Mouse (Mus musculus) midbrain, embryonic 15.5 days (tissue): Measurements from ENCODE around the gene Cspg4. TPM values are rescaled to one million over a fixed set of nuclear protein-coding genes. Genes with fewer than 3 reads are reported as not detected.
A peak's percentile ranks its signal among the peaks of the same experiment; 100 is the strongest.
"Not testable (repeated sequence)": the region's sequence is repeated elsewhere in the genome, so short reads cannot be mapped to it uniquely, and the experiment has no call there.

Experiments
- ATAC-seq: fragments of 200-750 bp; cut with Nextera tagmentation; replicated peaks from 2 replicates; pipeline ENCODE4 v1.8.0; 2017; ENCODE audit warnings: moderate TSS enrichment
- H3K27ac ChIP-seq: fragments of 300-500 bp; sonication (generic); 2 replicates; pipeline ENCODE4 v1.5.1; 2015; ENCODE audit warnings: mild to moderate bottlenecking, inconsistent platforms
- H3K27me3 ChIP-seq: fragments of 300-500 bp; sonication (generic); replicated peaks from 2 replicates; pipeline ENCODE4 v1.6.1; 2015; ENCODE audit warnings: inconsistent platforms
- H3K36me3 ChIP-seq: fragments of 300-500 bp; sonication (generic); replicated peaks from 2 replicates; pipeline ENCODE4 v1.6.1; 2015; ENCODE audit warnings: inconsistent platforms
- H3K4me1 ChIP-seq: fragments of 300-500 bp; sonication (generic); 2 replicates; pipeline ENCODE4 v1.6.1; 2015; ENCODE audit warnings: inconsistent platforms
- H3K4me2 ChIP-seq: fragments of 300-500 bp; sonication (generic); 2 replicates; pipeline ENCODE4 v1.6.1; 2015; ENCODE audit warnings: inconsistent platforms, mild to moderate bottlenecking, moderate library complexity
- H3K4me3 ChIP-seq: fragments of 300-500 bp; sonication (generic); 2 replicates; pipeline ENCODE4 v1.5.1; 2015; ENCODE audit warnings: mild to moderate bottlenecking, inconsistent platforms
- H3K9ac ChIP-seq: fragments of 300-500 bp; sonication (generic); 2 replicates; pipeline ENCODE4 v1.6.1; 2015; ENCODE audit warnings: mild to moderate bottlenecking, inconsistent platforms
- H3K9me3 ChIP-seq: fragments of 300-500 bp; sonication (generic); 2 replicates; pipeline ENCODE4 v1.6.1; 2016; ENCODE audit warnings: inconsistent platforms
- WGBS: fragments of 180-500 bp; shearing (Covaris S2); methylation state at CpG from one replicate; pipeline ENCODE4 v1.1.7; 2015; ENCODE audit warnings: mixed read lengths; 5-methylcytosine and 5-hydroxymethylcytosine counted together
- polyA plus RNA-seq: library from polyadenylated mRNA; unstranded; fragments of >200 nt; fragmentation: Nextera tagmentation; extraction: Ambion mirVana; gene quantifications from 2 replicates; pipeline ENCODE4 v1.2.1, GENCODE M21; 2015

The Cspg4 gene
- polyA plus RNA-seq, 1 experiment from 2014 or later: 7.6 TPM

DNA sequence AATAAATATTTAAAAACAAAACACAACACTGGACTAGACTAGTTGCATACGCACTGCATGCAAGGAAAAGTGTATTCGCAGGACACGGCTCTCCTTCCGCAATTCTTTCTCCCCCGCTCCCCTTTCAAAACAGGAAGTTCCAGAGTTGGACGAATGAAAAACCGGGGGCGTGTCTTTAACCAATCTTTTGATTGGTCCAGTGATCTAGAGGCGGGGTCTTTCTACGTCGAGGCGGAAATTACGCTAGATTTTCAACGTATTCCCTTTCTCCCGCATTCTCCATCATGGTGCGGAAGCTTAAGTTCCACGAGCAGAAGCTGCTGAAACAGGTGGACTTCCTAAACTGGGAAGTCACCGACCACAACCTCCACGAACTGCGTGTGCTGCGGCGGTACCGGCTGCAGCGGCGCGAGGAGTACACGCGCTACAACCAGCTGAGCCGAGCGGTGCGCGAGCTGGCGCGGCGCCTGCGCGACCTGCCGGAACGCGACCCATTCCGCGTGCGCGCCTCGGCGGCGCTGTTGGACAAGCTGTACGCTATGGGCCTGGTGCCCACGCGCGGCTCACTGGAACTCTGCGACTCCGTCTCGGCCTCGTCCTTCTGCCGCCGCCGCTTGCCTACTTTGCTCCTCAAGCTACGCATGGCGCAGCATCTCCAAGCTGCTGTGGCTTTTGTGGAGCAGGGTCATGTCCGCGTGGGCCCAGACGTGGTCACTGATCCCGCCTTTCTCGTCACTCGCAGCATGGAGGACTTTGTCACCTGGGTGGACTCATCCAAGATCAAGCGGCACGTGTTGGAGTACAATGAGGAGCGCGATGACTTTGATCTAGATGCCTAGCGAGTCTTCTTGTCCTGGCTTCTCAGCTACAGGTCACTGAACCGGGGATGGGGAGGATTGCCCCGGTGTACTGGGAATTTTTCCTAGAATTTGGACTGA lies 72.7 kb downstream of the Cspg4 start, which contains the start of gene Imp3:
Gene Imp3 (plus strand): TSS at position 253 of the 938 bp plus-strand sequence.
- H3K36me3 ChIP-seq: no peaks in the 10 kb centered on the region
- H3K4me1 ChIP-seq: peaks cover 23% of the 10 kb centered on the region
- ATAC-seq: peak; percentile 96
- H3K27me3 ChIP-seq: no peaks in the 10 kb centered on the region
- peak within 1 kb of the TSS; percentile 95 for H3K27ac ChIP-seq
- peak within 1 kb of the TSS; percentile 90 for H3K4me2 ChIP-seq
- no peaks in the 10 kb centered on the region for H3K9me3 ChIP-seq
- H3K4me3 ChIP-seq: peak within 1 kb of the TSS; percentile 97
- WGBS: under 1% methylated on average over 73 of the region's 73 CpGs
- H3K9ac ChIP-seq: peak within 1 kb of the TSS; percentile 87

GRCm38 (mm10) chr9:56938374-56938773 lies 73.5 kb downstream of the Cspg4 start:
- ATAC-seq: no peak
- Histone ChIP-seq H3K27ac (no peak overlapping the region), H3K4me3 (peak overlapping the region; percentile 97), H3K9ac (peak overlapping the region; percentile 87), H3K4me2 (peak overlapping the region; percentile 90), H3K36me3 (no peaks in the 10 kb centered on the region), H3K27me3 (no peaks in the 10 kb centered on the region), H3K4me1 (peaks cover 23% of the 10 kb centered on the region), H3K9me3 (no peaks in the 10 kb centered on the region)
- 7% methylated on average over 7 of the region's 7 CpGs for WGBS

DNA sequence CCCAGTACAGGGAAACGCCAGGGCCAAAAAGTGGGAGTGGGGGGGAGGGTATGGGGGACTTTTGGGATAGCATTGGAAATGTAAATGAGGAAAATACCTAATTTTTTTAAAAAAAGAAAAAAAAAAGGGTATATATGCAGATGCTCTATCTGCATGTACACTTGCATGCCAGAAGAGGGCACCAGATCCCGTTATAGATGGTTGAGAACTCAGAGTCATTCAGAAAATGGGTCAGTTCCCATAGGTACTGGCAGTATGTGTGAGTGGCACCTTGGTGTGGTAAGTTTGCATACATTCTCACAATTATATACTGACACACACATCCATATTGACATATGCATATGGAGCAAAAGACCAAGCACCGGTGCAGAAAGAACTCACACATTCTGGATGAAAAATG lies 82.6 kb downstream of the Cspg4 start:
- peaks cover 13% of the 10 kb centered on the region for H3K4me1 ChIP-seq
- H3K9ac ChIP-seq, H3K27ac ChIP-seq, H3K4me3 ChIP-seq, H3K9me3 ChIP-seq, H3K36me3 ChIP-seq, H3K27me3 ChIP-seq, H3K4me2 ChIP-seq, ATAC-seq: not testable (repeated sequence)
- 32% methylated on average over 3 of the region's 3 CpGs for WGBS

GRCm38 (mm10) chr9:56948699-56949098 lies 83.9 kb downstream of the Cspg4 start:
- H3K9me3 ChIP-seq, H3K4me3 ChIP-seq, H3K36me3 ChIP-seq, H3K9ac ChIP-seq, H3K27ac ChIP-seq, H3K4me2 ChIP-seq, ATAC-seq, H3K27me3 ChIP-seq: not testable (repeated sequence)
- WGBS: 99% methylated on average over 5 of the region's 5 CpGs
- H3K4me1 ChIP-seq: peaks cover 13% of the 10 kb centered on the region

Other genes starting within 250 kb of the Cspg4 start
- 77.8 and 83.1 TPM in 2 replicates for gene Lingo1, start 68.6 kb upstream of the Cspg4 start, polyA plus RNA-seq
- gene Odf3l1, start 354 bp upstream of the Cspg4 start, polyA plus RNA-seq: not detected in 2 replicates
- 3.0 TPM in 2 replicates for gene Snx33, start 63.3 kb downstream of the Cspg4 start, polyA plus RNA-seq
- gene Imp3, start 72.4 kb downstream of the Cspg4 start, polyA plus RNA-seq: 62.8 and 64.4 TPM in 2 replicates
- 29.8 and 33.0 TPM in 2 replicates for gene Snupn, start 85.8 kb downstream of the Cspg4 start, polyA plus RNA-seq
- 25.8 and 28.0 TPM in 2 replicates for gene Ptpn9, start 129.9 kb downstream of the Cspg4 start, polyA plus RNA-seq
- gene Sin3a, start 207.0 kb downstream of the Cspg4 start, polyA plus RNA-seq: 25.0 and 25.9 TPM in 2 replicates